Mouse (Mus musculus) midbrain, embryonic 15.5 days (tissue): ENCODE measurements around the gene Lctl. TPM values are rescaled to one million over a fixed set of nuclear protein-coding genes. Genes with fewer than 3 reads are reported as not detected.
"Not testable (repeated sequence)": the region's sequence is repeated elsewhere in the genome, so short reads cannot be mapped to it uniquely, and the experiment has no call there.

Experiments
- ATAC-seq: fragments of 200-750 bp; cut with Nextera tagmentation; replicated peaks from 2 replicates; pipeline ENCODE4 v1.8.0; 2017; ENCODE audit warnings: moderate TSS enrichment
- H3K27ac ChIP-seq: fragments of 300-500 bp; sonication (generic); 2 replicates; pipeline ENCODE4 v1.5.1; 2015; ENCODE audit warnings: mild to moderate bottlenecking, inconsistent platforms
- H3K27me3 ChIP-seq: fragments of 300-500 bp; sonication (generic); replicated peaks from 2 replicates; pipeline ENCODE4 v1.6.1; 2015; ENCODE audit warnings: inconsistent platforms
- H3K36me3 ChIP-seq: fragments of 300-500 bp; sonication (generic); replicated peaks from 2 replicates; pipeline ENCODE4 v1.6.1; 2015; ENCODE audit warnings: inconsistent platforms
- H3K4me1 ChIP-seq: fragments of 300-500 bp; sonication (generic); 2 replicates; pipeline ENCODE4 v1.6.1; 2015; ENCODE audit warnings: inconsistent platforms
- H3K4me2 ChIP-seq: fragments of 300-500 bp; sonication (generic); 2 replicates; pipeline ENCODE4 v1.6.1; 2015; ENCODE audit warnings: inconsistent platforms, mild to moderate bottlenecking, moderate library complexity
- H3K4me3 ChIP-seq: fragments of 300-500 bp; sonication (generic); 2 replicates; pipeline ENCODE4 v1.5.1; 2015; ENCODE audit warnings: mild to moderate bottlenecking, inconsistent platforms
- H3K9ac ChIP-seq: fragments of 300-500 bp; sonication (generic); 2 replicates; pipeline ENCODE4 v1.6.1; 2015; ENCODE audit warnings: mild to moderate bottlenecking, inconsistent platforms
- H3K9me3 ChIP-seq: fragments of 300-500 bp; sonication (generic); 2 replicates; pipeline ENCODE4 v1.6.1; 2016; ENCODE audit warnings: inconsistent platforms
- WGBS: fragments of 180-500 bp; shearing (Covaris S2); methylation state at CpG from one replicate; pipeline ENCODE4 v1.1.7; 2015; ENCODE audit warnings: mixed read lengths; 5-methylcytosine and 5-hydroxymethylcytosine counted together
- polyA plus RNA-seq: library from polyadenylated mRNA; unstranded; fragments of >200 nt; fragmentation: Nextera tagmentation; extraction: Ambion mirVana; gene quantifications from 2 replicates; pipeline ENCODE4 v1.2.1, GENCODE M21; 2015

The Lctl gene
- polyA plus RNA-seq, 1 experiment from 2014 or later, result not detected

DNA sequence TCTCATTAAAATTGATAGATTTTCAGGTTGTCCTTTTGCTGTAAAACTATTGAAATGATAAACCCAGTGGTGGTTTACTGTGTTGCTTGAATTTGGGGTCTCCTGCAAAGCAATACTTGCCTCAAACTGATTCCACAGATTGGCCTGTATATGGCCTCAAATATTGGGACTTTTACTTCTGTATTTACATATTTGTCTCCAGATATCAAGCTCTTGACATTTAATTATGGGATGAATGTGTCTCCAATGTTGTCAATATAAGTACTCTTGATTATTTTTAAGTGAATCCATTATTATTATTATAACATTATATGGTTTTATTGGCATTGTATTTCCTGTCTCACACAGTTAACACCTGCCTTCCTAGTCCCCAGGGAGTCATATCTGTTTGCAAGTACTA, 57.4 kb downstream of the Lctl start:
- H3K9ac ChIP-seq, result peak overlapping the region; percentile 81
- H3K4me3 ChIP-seq, result peak overlapping the region; percentile 79
- peak overlapping the region; percentile 82 for H3K4me2 ChIP-seq
- peaks cover 28% of the 10 kb centered on the region for H3K4me1 ChIP-seq
- no peaks in the 10 kb centered on the region for H3K27me3 ChIP-seq
- H3K27ac ChIP-seq, result no peak overlapping the region
- H3K36me3 ChIP-seq, result peaks cover 35% of the 10 kb centered on the region
- no peaks in the 10 kb centered on the region for H3K9me3 ChIP-seq
- ATAC-seq, result no peak

DNA sequence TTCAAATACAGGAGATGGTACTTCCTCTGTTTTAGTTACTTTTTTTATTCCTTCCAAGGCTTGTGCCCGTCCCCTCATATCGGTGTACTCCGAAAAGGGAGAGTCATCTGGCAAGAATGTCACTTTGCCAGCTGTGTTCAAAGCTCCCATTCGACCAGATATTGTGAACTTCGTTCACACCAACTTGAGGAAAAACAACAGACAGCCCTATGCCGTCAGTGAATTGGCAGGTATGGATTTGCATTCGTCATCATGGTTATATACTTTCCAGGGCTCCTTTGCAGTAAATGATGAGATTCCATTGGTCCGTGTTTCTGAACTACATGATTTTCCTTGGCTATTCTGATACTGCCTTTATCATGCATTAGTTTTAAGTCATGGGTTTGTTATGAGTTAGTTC, 57.8 kb downstream of the Lctl start:
- Histone ChIP-seq H3K4me2 (peak overlapping the region; percentile 82), H3K4me3 (peak overlapping the region; percentile 79; the same call in 1 of the 2 replicates), H3K4me1 (peaks cover 32% of the 10 kb centered on the region), H3K27ac (no peak overlapping the region), H3K27me3 (no peaks in the 10 kb centered on the region), H3K9ac (no peak overlapping the region), H3K9me3 (no peaks in the 10 kb centered on the region), H3K36me3 (peaks cover 35% of the 10 kb centered on the region)
- WGBS, result 78% methylated on average over 8 of the region's 8 CpGs
- no peak for ATAC-seq

DNA sequence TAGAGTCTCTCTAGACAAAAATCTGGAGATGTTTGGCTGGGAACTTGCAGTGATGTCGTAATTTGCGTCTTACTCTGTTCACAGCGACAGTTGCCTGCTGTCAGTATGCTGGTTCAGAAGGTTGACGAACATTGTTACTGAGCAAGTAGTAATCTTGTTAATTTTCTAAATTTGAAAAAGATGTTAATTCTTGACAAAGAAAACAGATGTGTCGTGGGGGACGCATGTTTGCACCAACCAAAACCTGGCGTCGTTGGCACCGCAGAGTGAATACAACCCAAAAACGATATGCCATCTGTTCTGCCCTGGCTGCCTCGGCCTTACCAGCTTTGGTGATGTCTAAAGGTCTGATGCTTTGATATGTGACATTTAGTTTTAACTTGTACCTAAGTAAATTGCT, 58.4 kb downstream of the Lctl start:
- Histone ChIP-seq H3K4me2 (no peak overlapping the region), H3K27me3 (no peaks in the 10 kb centered on the region), H3K27ac (no peak overlapping the region), H3K4me1 (peaks cover 37% of the 10 kb centered on the region), H3K4me3 (no peak overlapping the region), H3K9me3 (no peaks in the 10 kb centered on the region), H3K9ac (no peak overlapping the region), H3K36me3 (peaks cover 35% of the 10 kb centered on the region)
- no peak for ATAC-seq
- 93% methylated on average over 11 of the region's 11 CpGs for WGBS

DNA sequence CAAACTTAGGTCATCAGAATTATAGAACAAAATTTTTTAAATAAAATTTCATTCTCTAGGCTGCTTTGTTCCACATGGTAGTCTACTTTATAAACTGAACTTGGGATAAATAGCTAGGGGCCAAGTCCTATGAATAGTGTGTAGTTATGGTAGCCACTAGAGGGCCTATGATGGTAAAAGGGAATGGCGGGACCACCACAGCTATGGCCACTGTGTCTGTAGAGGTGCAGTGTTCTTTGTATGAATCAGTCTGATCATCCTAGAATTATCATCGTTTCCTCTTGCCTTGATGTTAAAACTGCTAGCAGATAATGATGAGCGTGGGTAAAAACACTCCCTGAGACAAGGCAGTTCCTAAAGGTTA, 61.6 kb downstream of the Lctl start:
- Histone ChIP-seq H3K36me3 (peaks cover 48% of the 10 kb centered on the region), H3K4me2 (peak overlapping the region; percentile 54), H3K27ac (peak overlapping the region; percentile 83), H3K9ac (no peak overlapping the region), H3K4me3 (peak overlapping the region; percentile 54), H3K4me1 (peaks cover 29% of the 10 kb centered on the region), H3K9me3 (no peaks in the 10 kb centered on the region), H3K27me3 (no peaks in the 10 kb centered on the region)
- WGBS, result 42% methylated on average over 3 of the region's 3 CpGs
- ATAC-seq, result peak; percentile 75

DNA sequence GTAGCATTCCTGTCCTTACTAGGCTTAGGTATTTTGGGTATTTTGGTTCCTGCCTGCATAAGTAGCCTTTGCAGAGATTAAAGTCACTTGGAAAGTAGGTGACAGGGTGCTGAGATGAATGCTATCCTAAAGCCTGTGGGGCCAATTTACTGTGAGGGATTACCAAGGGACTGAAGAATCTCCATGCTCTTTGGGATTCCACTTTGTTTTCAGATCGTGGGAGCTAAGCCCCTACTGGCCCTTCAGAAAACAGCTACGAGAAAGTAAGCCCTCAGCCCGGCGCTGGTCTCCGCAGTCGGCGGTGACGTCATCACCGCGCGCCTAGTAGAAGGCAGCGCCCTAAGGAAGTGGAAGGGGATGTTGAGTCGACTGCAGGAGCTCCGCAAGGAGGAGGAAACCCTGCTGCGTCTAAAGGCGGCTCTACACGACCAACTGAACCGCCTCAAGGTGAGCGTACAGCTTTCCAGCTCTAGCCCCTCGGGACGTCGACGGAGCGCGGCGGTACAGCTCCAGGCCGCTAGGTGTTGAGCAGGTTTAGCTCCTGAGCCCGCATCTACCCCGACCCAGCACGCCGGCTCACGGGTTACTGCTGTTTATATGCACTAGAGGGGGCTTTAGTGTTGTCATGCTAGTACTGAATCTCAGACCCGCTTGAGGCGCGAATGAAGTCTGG, 62.2 kb downstream of the Lctl start, which contains the start of gene Snapc5:
Gene Snapc5 (plus strand): TSS at position 301 of the 673 bp plus-strand sequence.
- Histone ChIP-seq H3K27ac (peak within 1 kb of the TSS; percentile 83), H3K36me3 (peaks cover 48% of the 10 kb centered on the region), H3K4me1 (peaks cover 26% of the 10 kb centered on the region), H3K4me3 (peak within 1 kb of the TSS; percentile 54), H3K4me2 (peak within 1 kb of the TSS; percentile 54), H3K27me3 (no peaks in the 10 kb centered on the region), H3K9me3 (no peaks in the 10 kb centered on the region), H3K9ac (peak within 1 kb of the TSS; percentile 42)
- ATAC-seq, result peak; percentile 93
- under 1% methylated on average over 35 of the region's 35 CpGs for WGBS

DNA sequence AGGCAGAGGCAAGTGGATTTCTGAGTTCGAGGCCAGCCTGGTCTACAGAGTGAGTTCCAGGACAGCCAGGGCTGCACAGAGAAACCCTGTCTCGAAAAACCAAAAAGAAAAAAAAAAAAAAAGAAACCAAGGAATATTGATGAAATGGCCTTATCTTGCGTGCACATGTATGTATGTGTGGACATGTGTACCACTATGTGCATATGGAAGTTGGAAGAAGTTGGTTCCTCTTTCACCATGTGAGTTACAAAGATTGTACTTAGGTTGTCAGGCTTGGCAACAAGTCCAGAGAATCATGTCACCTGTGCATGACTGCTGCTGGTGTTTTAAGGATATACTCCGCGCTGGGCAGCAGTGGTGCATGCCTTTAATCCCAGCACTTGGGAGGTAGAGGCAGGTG, 66.3 kb downstream of the Lctl start:
- not testable (repeated sequence) for H3K27ac ChIP-seq, ATAC-seq, H3K4me3 ChIP-seq, H3K9me3 ChIP-seq, H3K27me3 ChIP-seq, H3K9ac ChIP-seq, H3K4me2 ChIP-seq
- Histone ChIP-seq H3K4me1 (peaks cover 13% of the 10 kb centered on the region), H3K36me3 (peaks cover 16% of the 10 kb centered on the region)
- 95% methylated on average over 5 of the region's 5 CpGs for WGBS

DNA sequence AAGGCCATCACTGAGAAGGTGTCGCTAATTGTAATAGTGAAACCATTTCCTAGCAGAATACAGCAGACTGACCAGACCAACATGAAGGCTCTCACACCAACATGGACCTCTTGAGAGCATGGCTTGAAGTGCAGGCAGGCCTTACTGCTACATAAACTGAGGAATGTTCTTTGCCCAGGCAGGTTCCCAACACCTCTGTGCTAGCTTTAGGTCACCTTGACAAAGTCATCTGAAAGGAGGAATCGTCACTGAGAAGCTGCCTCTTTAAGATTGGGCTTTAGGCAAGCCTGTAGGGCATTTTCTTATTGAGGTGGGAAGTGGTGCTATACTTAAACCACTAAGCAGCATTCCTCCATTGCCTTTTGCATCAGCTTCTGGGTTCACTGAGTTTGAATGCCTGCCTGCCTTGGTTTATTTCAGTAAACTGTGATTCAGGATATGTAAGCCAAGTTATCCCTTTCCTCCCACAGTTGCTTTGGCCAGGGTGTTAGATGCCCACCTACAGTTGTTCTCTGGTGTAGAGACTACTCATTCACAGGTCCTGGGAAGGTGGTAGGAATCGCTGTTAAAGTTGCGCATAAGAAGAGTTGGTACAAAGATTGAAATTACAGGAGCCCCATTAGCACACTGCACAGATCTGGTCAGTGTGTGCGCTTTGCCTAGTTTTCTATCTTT, 67.4 kb downstream of the Lctl start:
- peaks cover 13% of the 10 kb centered on the region; the same call in 1 of the 2 replicates for H3K36me3 ChIP-seq
- no peak overlapping the region for H3K9ac ChIP-seq
- H3K9me3 ChIP-seq, result no peaks in the 10 kb centered on the region
- WGBS, result 94% methylated on average over 5 of the region's 5 CpGs
- no peak for ATAC-seq
- H3K27ac ChIP-seq, result no peak overlapping the region
- no peaks in the 10 kb centered on the region for H3K27me3 ChIP-seq
- no peak overlapping the region for H3K4me3 ChIP-seq
- H3K4me1 ChIP-seq, result peaks cover 9% of the 10 kb centered on the region
- H3K4me2 ChIP-seq, result no peak overlapping the region

Other genes starting within 250 kb of the Lctl start
- gene Smad6, start 95.1 kb upstream of the Lctl start, polyA plus RNA-seq, result 1.5 and 1.9 TPM in 2 replicates
- gene Zwilch, start 56.0 kb downstream of the Lctl start, polyA plus RNA-seq, result 4.9 and 5.2 TPM in 2 replicates
- 543 and 555 TPM in 2 replicates for gene Rpl4, start 56.2 kb downstream of the Lctl start, polyA plus RNA-seq
- 33.9 and 36.6 TPM in 2 replicates for gene Snapc5, start 62.1 kb downstream of the Lctl start, polyA plus RNA-seq
- 2.6 and 2.7 TPM in 2 replicates for gene Uchl4, start 118.1 kb downstream of the Lctl start, polyA plus RNA-seq
- 56.9 and 60.1 TPM in 2 replicates for gene Map2k1, start 136.5 kb downstream of the Lctl start, polyA plus RNA-seq
- gene Tipin, start 164.4 kb downstream of the Lctl start, polyA plus RNA-seq, result 57.0 and 67.9 TPM in 2 replicates
- 22.8 and 25.5 TPM in 2 replicates for gene Dis3l, start 224.1 kb downstream of the Lctl start, polyA plus RNA-seq